Mouse (Mus musculus) neural tube, embryonic 12.5 days (tissue): Measurements from ENCODE around the gene Tead1. TPM values are rescaled to one million over a fixed set of nuclear protein-coding genes. Genes with fewer than 3 reads are reported as not detected.

ENCODE experiments used
- ATAC-seq: fragments of 200-750 bp; cut with Nextera tagmentation; 2 replicates; pipeline ENCODE4 v1.8.0; 2017; ENCODE audit warnings: low read depth, mild to moderate bottlenecking, moderate TSS enrichment, moderate library complexity; ENCODE audit not compliant: low FRiP score
- H3K27ac ChIP-seq: fragments of 300-500 bp; sonication (generic); 2 replicates; pipeline ENCODE4 v1.5.1; 2016
- H3K27me3 ChIP-seq: fragments of 300-500 bp; sonication (generic); replicated peaks from 2 replicates; pipeline ENCODE4 v1.6.1; 2016; ENCODE audit warnings: mild to moderate bottlenecking
- H3K36me3 ChIP-seq: fragments of 300-500 bp; sonication (generic); 2 replicates; pipeline ENCODE4 v1.6.1; 2016; ENCODE audit warnings: mild to moderate bottlenecking
- H3K4me1 ChIP-seq: fragments of 300-500 bp; sonication (generic); 2 replicates; pipeline ENCODE4 v1.6.1; 2016
- H3K4me2 ChIP-seq: fragments of 300-500 bp; sonication (generic); replicated peaks from 2 replicates; pipeline ENCODE4 v1.6.1; 2016; ENCODE audit warnings: mild to moderate bottlenecking
- H3K4me3 ChIP-seq: fragments of 300-500 bp; sonication (generic); 2 replicates; pipeline ENCODE4 v1.5.1; 2016
- H3K9ac ChIP-seq: fragments of 300-500 bp; sonication (generic); 2 replicates; pipeline ENCODE4 v1.6.1; 2016; ENCODE audit warnings: mild to moderate bottlenecking
- H3K9me3 ChIP-seq: fragments of 300-500 bp; sonication (generic); 2 replicates; pipeline ENCODE4 v1.6.1; 2016; ENCODE audit warnings: mild to moderate bottlenecking
- WGBS: fragments of 180-500 bp; shearing (Covaris S2); methylation state at CpG from one replicate; pipeline ENCODE4 v1.1.7; 2016; 5-methylcytosine and 5-hydroxymethylcytosine counted together
- polyA plus RNA-seq: library from polyadenylated mRNA; unstranded; fragments of >200 nt; fragmentation: Nextera tagmentation; extraction: Ambion mirVana; gene quantifications from 2 replicates; pipeline ENCODE4 v1.2.1, GENCODE M21; 2016

The Tead1 gene
- polyA plus RNA-seq, 1 experiment from 2014 or later: 20.9 TPM

GRCm38 (mm10) chr7:112693566-112693965, 14.4 kb downstream of the Tead1 start:
- Histone ChIP-seq H3K9ac (no peak overlapping the region), H3K27me3 (no peaks in the 10 kb centered on the region), H3K4me1 (peaks cover 74% of the 10 kb centered on the region), H3K36me3 (no peaks in the 10 kb centered on the region), H3K4me2 (no peak overlapping the region), H3K9me3 (no peaks in the 10 kb centered on the region), H3K4me3 (no peak overlapping the region), H3K27ac (no peak overlapping the region)
- ATAC-seq: no peak
- WGBS: 71% methylated on average over 10 of the region's 10 CpGs

GRCm38 (mm10) chr7:112696777-112697161, 17.7 kb downstream of the Tead1 start:
- H3K36me3 ChIP-seq: no peaks in the 10 kb centered on the region
- peak overlapping the region; percentile 31 for H3K4me2 ChIP-seq
- no peak overlapping the region for H3K4me3 ChIP-seq
- peaks cover 54% of the 10 kb centered on the region for H3K4me1 ChIP-seq
- no peak overlapping the region for H3K9ac ChIP-seq
- WGBS: 56% methylated on average over 4 of the region's 4 CpGs
- no peaks in the 10 kb centered on the region for H3K27me3 ChIP-seq
- no peaks in the 10 kb centered on the region for H3K9me3 ChIP-seq
- H3K27ac ChIP-seq: no peak overlapping the region
- no peak for ATAC-seq

- Histone ChIP-seq H3K4me3 (no peak overlapping the region), H3K36me3 (no peaks in the 10 kb centered on the region), H3K9me3 (no peaks in the 10 kb centered on the region), H3K27me3 (no peaks in the 10 kb centered on the region), H3K9ac (peak overlapping the region; percentile 35; the same call in 1 of the 2 replicates), H3K4me2 (peak overlapping the region; percentile 31), H3K4me1 (peaks cover 49% of the 10 kb centered on the region), H3K27ac (0 out of 2 replicates have a peak overlapping the region, but pooled peaks have one; percentile 6)
- WGBS: 8% methylated on average over 10 of the region's 10 CpGs
- no peak for ATAC-seq
These were observed 18.2 kb downstream of the Tead1 start for GRCm38 (mm10) chr7:112697162-112697841.

- Histone ChIP-seq H3K4me3 (no peak overlapping the region), H3K27ac (no peak overlapping the region), H3K9me3 (no peaks in the 10 kb centered on the region), H3K4me2 (no peak overlapping the region), H3K9ac (no peak overlapping the region), H3K27me3 (no peaks in the 10 kb centered on the region), H3K36me3 (no peaks in the 10 kb centered on the region), H3K4me1 (peaks cover 42% of the 10 kb centered on the region)
- 52% methylated on average over 5 of the region's 5 CpGs for WGBS
- no peak for ATAC-seq
These were observed 21.0 kb downstream of the Tead1 start for GRCm38 (mm10) chr7:112700082-112700481.

DNA sequence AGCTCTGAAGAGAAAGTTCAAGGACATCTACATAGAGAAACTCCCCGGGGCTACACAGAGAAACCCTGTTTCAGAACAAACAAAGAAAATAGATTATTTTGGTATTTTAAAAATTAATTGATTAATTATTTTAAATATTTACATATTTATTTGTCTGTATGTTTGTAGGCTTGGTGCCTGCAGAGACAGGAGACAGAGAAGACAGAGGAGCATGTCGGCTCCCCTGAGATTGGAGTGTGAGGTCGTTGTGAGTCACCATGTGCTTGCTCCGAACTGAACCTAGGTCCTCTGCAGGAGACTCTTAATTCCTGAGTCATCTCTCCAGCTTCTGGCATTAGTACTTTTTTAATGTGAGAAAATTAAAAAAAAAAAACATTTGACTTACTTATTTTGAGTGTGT, 24.2 kb downstream of the Tead1 start:
- Histone ChIP-seq H3K4me2 (no peak overlapping the region), H3K27me3 (no peaks in the 10 kb centered on the region), H3K27ac (no peak overlapping the region), H3K4me3 (no peak overlapping the region), H3K9me3 (no peaks in the 10 kb centered on the region), H3K36me3 (no peaks in the 10 kb centered on the region), H3K9ac (no peak overlapping the region), H3K4me1 (peaks cover 11% of the 10 kb centered on the region)
- 92% methylated on average over 4 of the region's 4 CpGs for WGBS
- no peak for ATAC-seq

- WGBS: 43% methylated on average over 9 of the region's 9 CpGs
- Histone ChIP-seq H3K4me3 (no peak overlapping the region), H3K4me1 (peaks cover 4% of the 10 kb centered on the region; the same call in 1 of the 2 replicates), H3K27me3 (no peaks in the 10 kb centered on the region), H3K4me2 (no peak overlapping the region), H3K9me3 (no peaks in the 10 kb centered on the region), H3K9ac (no peak overlapping the region), H3K27ac (no peak overlapping the region), H3K36me3 (no peaks in the 10 kb centered on the region)
- ATAC-seq: no peak
These were observed 26.8 kb downstream of the Tead1 start for GRCm38 (mm10) chr7:112705870-112706269.

DNA sequence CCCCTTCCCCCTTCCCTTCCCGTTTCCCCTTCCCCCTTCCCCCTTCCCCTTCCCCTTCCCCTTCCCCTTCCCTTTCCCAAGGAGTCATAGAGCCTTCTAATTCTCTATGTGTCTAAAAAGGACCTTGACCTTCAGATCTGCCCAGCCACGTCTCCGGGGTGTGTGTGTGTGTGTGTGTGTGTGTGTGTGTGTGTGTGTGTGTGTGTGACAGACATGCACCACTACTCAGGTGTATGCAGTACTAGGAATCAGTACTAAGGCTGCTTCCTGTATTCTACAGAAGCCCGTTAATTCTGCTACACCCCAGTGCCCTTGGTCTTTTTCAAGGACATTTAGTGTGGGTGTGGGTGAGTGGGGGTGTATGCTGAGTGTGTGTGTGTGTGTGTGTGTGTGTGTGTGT, 27.6 kb downstream of the Tead1 start:
- Histone ChIP-seq H3K4me1 (peaks cover 6% of the 10 kb centered on the region; the same call in 1 of the 2 replicates), H3K36me3 (no peaks in the 10 kb centered on the region), H3K4me3 (no peak overlapping the region), H3K27ac (no peak overlapping the region), H3K9me3 (no peaks in the 10 kb centered on the region), H3K9ac (no peak overlapping the region), H3K27me3 (no peaks in the 10 kb centered on the region), H3K4me2 (no peak overlapping the region)
- 83% methylated on average over 3 of the region's 4 CpGs for WGBS
- no peak for ATAC-seq

DNA sequence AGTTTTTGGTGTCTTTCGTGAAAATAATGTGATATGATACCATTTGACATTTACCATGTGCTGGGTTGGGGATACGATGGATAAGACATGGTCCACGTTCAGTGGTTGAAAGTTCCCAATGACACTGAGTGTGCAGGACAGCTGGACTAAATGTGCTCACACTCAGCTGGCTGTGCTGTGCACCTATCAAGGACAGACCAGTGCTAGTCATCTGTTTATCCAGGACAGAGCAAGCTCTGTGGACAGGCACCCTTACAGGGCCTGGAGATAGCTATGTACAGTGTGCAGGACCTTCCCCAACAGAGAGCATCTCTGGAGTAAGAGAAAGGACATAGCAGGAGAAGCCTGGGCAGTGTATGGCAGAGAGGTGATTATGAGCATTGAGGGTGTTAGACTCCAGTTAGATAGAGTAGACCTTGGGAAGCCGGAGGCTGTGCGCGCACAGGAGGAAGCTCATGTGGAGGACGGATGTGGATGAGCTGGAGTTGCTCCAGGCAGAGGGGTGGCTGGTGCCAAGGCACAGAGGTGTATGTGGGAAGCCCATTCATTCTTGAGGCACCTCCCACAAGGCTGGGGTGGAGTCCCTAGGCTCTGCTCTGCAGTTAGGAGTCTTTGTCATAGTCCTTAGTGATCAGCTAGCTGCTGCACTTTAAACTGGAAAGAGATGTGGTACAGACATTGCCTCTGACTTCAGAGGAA, 31.4 kb downstream of the Tead1 start:
- peaks cover 17% of the 10 kb centered on the region; the same call in 1 of the 2 replicates for H3K4me1 ChIP-seq
- no peak overlapping the region for H3K4me3 ChIP-seq
- H3K27ac ChIP-seq: no peak overlapping the region
- no peaks in the 10 kb centered on the region for H3K27me3 ChIP-seq
- H3K9me3 ChIP-seq: no peaks in the 10 kb centered on the region
- H3K36me3 ChIP-seq: no peaks in the 10 kb centered on the region
- 89% methylated on average over 7 of the region's 7 CpGs for WGBS
- no peak overlapping the region for H3K4me2 ChIP-seq
- no peak for ATAC-seq
- no peak overlapping the region for H3K9ac ChIP-seq

GRCm38 (mm10) chr7:112711977-112712376, 32.9 kb downstream of the Tead1 start:
- Histone ChIP-seq H3K36me3 (no peaks in the 10 kb centered on the region), H3K4me1 (peaks cover 27% of the 10 kb centered on the region; the same call in 1 of the 2 replicates), H3K4me3 (no peak overlapping the region), H3K27ac (no peak overlapping the region), H3K9me3 (no peaks in the 10 kb centered on the region), H3K27me3 (no peaks in the 10 kb centered on the region), H3K4me2 (no peak overlapping the region), H3K9ac (no peak overlapping the region)
- WGBS: 83% methylated on average over 5 of the region's 5 CpGs
- no peak for ATAC-seq

- no peak for ATAC-seq
- peaks cover 41% of the 10 kb centered on the region for H3K4me1 ChIP-seq
These were observed 34.4 kb downstream of the Tead1 start for GRCm38 (mm10) chr7:112713509-112713908.

GRCm38 (mm10) chr7:112714783-112715182, 35.7 kb downstream of the Tead1 start:
- Histone ChIP-seq H3K4me3 (no peak overlapping the region), H3K27ac (no peak overlapping the region), H3K9ac (no peak overlapping the region), H3K36me3 (no peaks in the 10 kb centered on the region), H3K4me1 (peaks cover 51% of the 10 kb centered on the region), H3K27me3 (no peaks in the 10 kb centered on the region), H3K4me2 (no peak overlapping the region), H3K9me3 (no peaks in the 10 kb centered on the region)
- WGBS: 76% methylated on average over 6 of the region's 6 CpGs
- no peak for ATAC-seq

More at GRCm38 (mm10) chr7:112713509-112713908, 34.4 kb downstream of the Tead1 start:
- Histone ChIP-seq H3K4me2 (no peak overlapping the region), H3K4me3 (no peak overlapping the region), H3K9ac (no peak overlapping the region), H3K27ac (no peak overlapping the region), H3K36me3 (no peaks in the 10 kb centered on the region), H3K9me3 (no peaks in the 10 kb centered on the region), H3K27me3 (no peaks in the 10 kb centered on the region)
- WGBS: 40% methylated on average over 5 of the region's 5 CpGs

- ATAC-seq: no peak
- no peaks in the 10 kb centered on the region for H3K9me3 ChIP-seq
- H3K9ac ChIP-seq: no peak overlapping the region
- H3K27me3 ChIP-seq: no peaks in the 10 kb centered on the region
- 80% methylated on average over 6 of the region's 6 CpGs for WGBS
- H3K4me2 ChIP-seq: no peak overlapping the region
- H3K27ac ChIP-seq: no peak overlapping the region
- H3K4me1 ChIP-seq: peaks cover 60% of the 10 kb centered on the region
- H3K36me3 ChIP-seq: no peaks in the 10 kb centered on the region
- H3K4me3 ChIP-seq: no peak overlapping the region
These were observed 37.6 kb downstream of the Tead1 start for GRCm38 (mm10) chr7:112716701-112717100.
